ENCODE assay signal across 11 mouse cellular contexts in the genomic region with DNA sequence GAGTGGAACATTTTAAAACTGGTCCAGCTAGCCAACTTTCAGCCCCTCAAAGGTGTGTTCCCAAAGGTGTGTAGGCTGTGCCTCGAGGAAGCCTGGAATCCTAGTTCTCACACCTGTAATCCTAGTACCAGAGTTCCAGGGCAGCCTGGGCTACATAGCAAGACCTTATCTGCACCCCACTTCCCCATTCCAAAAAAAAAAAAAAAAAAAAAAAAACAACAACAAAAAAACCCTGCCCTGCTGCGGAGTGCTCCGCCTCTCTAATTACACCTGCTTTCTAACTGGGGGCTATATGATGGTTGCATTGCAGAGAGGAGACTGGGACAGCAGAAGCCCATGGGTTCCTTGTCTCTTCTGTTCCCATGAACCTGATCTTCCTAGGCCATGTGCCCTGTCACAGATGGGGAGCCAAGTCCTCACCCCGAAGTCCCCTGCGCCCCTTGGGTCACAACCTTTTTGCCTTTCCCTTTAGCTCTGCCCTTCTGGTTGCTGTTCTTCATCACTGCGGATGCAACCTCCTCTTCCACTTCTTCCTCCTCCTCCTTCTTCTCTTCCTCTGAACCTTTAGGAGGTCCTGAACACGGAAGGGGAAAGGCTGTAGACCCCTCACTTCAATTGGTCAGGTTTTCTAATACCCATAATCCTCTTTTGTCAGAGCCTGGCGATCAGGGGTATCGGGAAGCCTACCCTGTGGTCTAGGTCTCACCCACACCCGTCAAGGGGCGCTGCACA. TPM values are rescaled to one million over a fixed set of nuclear protein-coding genes. Genes with fewer than 3 reads are reported as not detected.
DNase-seq lines count a peak whose midpoint lies in the region; ATAC-seq and TF ChIP-seq lines count a peak whose summit lies in the region.
"Had no signal": no experiment of that assay in that cellular context is flagged by ENCODE, and none has a peak within 500 bp of the region (broad histone marks: within the 10 kb centered on the region; RNA-seq: fewer than 3 reads in every experiment).

No protein-coding gene starts in this region.

- no peak for DNase-seq in heart, embryonic 10.5 days (ENCODE audit: low spot score)
- DNase-seq in heart, adult 11 months, result no peak
- peak; percentile 90 for DNase-seq in midbrain, embryonic 11.5 days (ENCODE audit: low spot score, missing footprints)
- DNase-seq in ovary, postnatal 10 days (ENCODE audit: low spot score), result no peak
- DNase-seq in frontal cortex, postnatal 14 days (ENCODE audit: low spot score in 2 of 2), result no peak
- DNase-seq: cerebellum, adult 9-11 months had no signal

- no peak for ATAC-seq in hindbrain, embryonic 12.5 days (ENCODE audit: low FRiP score)
- ATAC-seq in midbrain, embryonic 11.5 days (ENCODE audit: low FRiP score), result no peak
- ATAC-seq in megakaryocyte progenitor cell, adult 5-6 weeks (replicated peaks; ENCODE audit: poor library complexity), result no peak

- TF ChIP-seq POLR2A in ES-Bruce4 (IDR thresholded peaks at IDR 0.05; ENCODE audit: insufficient read depth, low read length), result no peak

- TF ChIP-seq EP300 in ES-Bruce4 (IDR thresholded peaks at IDR 0.05; ENCODE audit: insufficient read depth, low read depth, low read length), result no peak

- H3K4me2 ChIP-seq in hindbrain, embryonic 12.5 days (replicated peaks), result peak overlapping the region; percentile 61
- H3K4me2 ChIP-seq in midbrain, embryonic 11.5 days, result peak overlapping the region; percentile 64

- H3K9ac ChIP-seq in ES-Bruce4 (ENCODE audit: low read depth, poor library complexity, severe bottlenecking), result peak overlapping the region; percentile 35
- H3K9ac ChIP-seq in hindbrain, embryonic 12.5 days, result peak overlapping the region; percentile 52; the same call in 1 of the 2 replicates
- H3K9ac ChIP-seq in midbrain, embryonic 11.5 days (ENCODE audit: low read length), result peak overlapping the region; percentile 54

- peaks cover 88% of the 10 kb centered on the region for H3K27me3 ChIP-seq in heart, embryonic 10.5 days (ENCODE audit: insufficient read depth, poor library complexity, severe bottlenecking)
- H3K27me3 ChIP-seq in ES-Bruce4 (ENCODE audit: control insufficient read depth, insufficient read depth, low read length, poor library complexity, severe bottlenecking), result 0 out of 2 replicates have a peak, but pooled peaks cover 6% of the 10 kb centered on the region
- peaks cover 86% of the 10 kb centered on the region for H3K27me3 ChIP-seq in hindbrain, embryonic 12.5 days
- H3K27me3 ChIP-seq in midbrain, embryonic 11.5 days (ENCODE audit: control insufficient read depth, insufficient read depth, low read length), result peaks cover 47% of the 10 kb centered on the region

- H3K4me3 ChIP-seq in heart, embryonic 10.5 days, result peak overlapping the region; percentile 61
- H3K4me3 ChIP-seq in ES-Bruce4 (ENCODE audit: low read depth, low read length), result peak overlapping the region; percentile 64
- peak overlapping the region; percentile 33 for H3K4me3 ChIP-seq in hindbrain, embryonic 12.5 days
- peak overlapping the region; percentile 30 for H3K4me3 ChIP-seq in midbrain, embryonic 11.5 days (ENCODE audit: low read depth, low read length)
- H3K4me3 ChIP-seq: myocyte had no signal

- no peaks in the 10 kb centered on the region for H3K9me3 ChIP-seq in heart, embryonic 10.5 days
- no peaks in the 10 kb centered on the region for H3K9me3 ChIP-seq in ES-Bruce4 (replicated peaks; ENCODE audit: control insufficient read depth, insufficient read depth, low read length, poor library complexity, severe bottlenecking)
- H3K9me3 ChIP-seq in hindbrain, embryonic 12.5 days (replicated peaks), result no peaks in the 10 kb centered on the region
- no peaks in the 10 kb centered on the region for H3K9me3 ChIP-seq in midbrain, embryonic 11.5 days (ENCODE audit: control insufficient read depth, low read length)

- H3K4me1 ChIP-seq in heart, embryonic 10.5 days, result peaks cover 51% of the 10 kb centered on the region
- peaks cover 2% of the 10 kb centered on the region for H3K4me1 ChIP-seq in ES-Bruce4 (ENCODE audit: control insufficient read depth, insufficient read depth, low read length)
- peaks cover 24% of the 10 kb centered on the region for H3K4me1 ChIP-seq in hindbrain, embryonic 12.5 days
- peaks cover 22% of the 10 kb centered on the region for H3K4me1 ChIP-seq in midbrain, embryonic 11.5 days (ENCODE audit: control insufficient read depth, insufficient read depth, low read length)

- 33% methylated on average over 11 of the region's 11 CpGs for WGBS in heart, embryonic 10.5 days
- WGBS in hindbrain, embryonic 12.5 days, result 38% methylated on average over 11 of the region's 11 CpGs
- 35% methylated on average over 11 of the region's 11 CpGs for WGBS in midbrain, embryonic 11.5 days

- no peak for TF ChIP-seq CTCF in ES-Bruce4 (IDR thresholded peaks at IDR 0.05; ENCODE audit: low read depth, low read length)

- H3K36me3 ChIP-seq in heart, embryonic 10.5 days, result no peaks in the 10 kb centered on the region
- H3K36me3 ChIP-seq in ES-Bruce4 (ENCODE audit: control insufficient read depth, insufficient read depth, low read length, poor library complexity, severe bottlenecking), result no peaks in the 10 kb centered on the region
- no peaks in the 10 kb centered on the region for H3K36me3 ChIP-seq in hindbrain, embryonic 12.5 days
- no peaks in the 10 kb centered on the region for H3K36me3 ChIP-seq in midbrain, embryonic 11.5 days (ENCODE audit: control insufficient read depth, insufficient read depth, low read length)

- peak overlapping the region; percentile 71 for H3K27ac ChIP-seq in heart, embryonic 10.5 days
- no peak overlapping the region for H3K27ac ChIP-seq in ES-Bruce4 (ENCODE audit: insufficient read depth, low read length)
- H3K27ac ChIP-seq in hindbrain, embryonic 12.5 days, result no peak overlapping the region
- no peak overlapping the region for H3K27ac ChIP-seq in midbrain, embryonic 11.5 days (ENCODE audit: low read depth, low read length)

RNA-seq across cellular contexts. Expression of gene Tulp1, which starts 2.9 kb away (rescaled TPM):
- polyA plus RNA-seq in heart, embryonic 10.5 days (2016; fragmentation: Nextera tagmentation; extraction: Ambion mirVana), result 5.0 and 5.7 TPM in 2 replicates
- 14.0 and 14.7 TPM in 2 replicates for polyA plus RNA-seq in ES-Bruce4 (2011; ENCODE audit: insufficient read depth, insufficient read length, low read depth, missing spikeins)
- 5.0 and 6.8 TPM in 2 replicates for polyA plus RNA-seq in hindbrain, embryonic 12.5 days (2016; fragmentation: Nextera tagmentation; extraction: Ambion mirVana)
- polyA plus RNA-seq in midbrain, embryonic 11.5 days (2014; fragmentation: Nextera tagmentation; extraction: Ambion mirVana), result 4.6 and 4.9 TPM in 2 replicates
- not detected in 2 replicates for total RNA-seq in megakaryocyte progenitor cell, adult 5-6 weeks (2015)
- not detected in 2 replicates for total RNA-seq in megakaryocyte progenitor cell, adult 5-6 weeks (2017)
- total RNA-seq: left cerebral cortex, adult 18-20 months had no signal
- polyA plus RNA-seq: myocyte had no signal

RNA-seq across cellular contexts. Expression of gene Tead3, which starts 11.5 kb away (rescaled TPM):
- 6.3 and 6.5 TPM in 2 replicates for polyA plus RNA-seq in heart, embryonic 10.5 days (2016; fragmentation: Nextera tagmentation; extraction: Ambion mirVana)
- 28.6 and 31.9 TPM in 2 replicates for polyA plus RNA-seq in ES-Bruce4 (2011; ENCODE audit: insufficient read depth, insufficient read length, low read depth, missing spikeins)
- polyA plus RNA-seq in hindbrain, embryonic 12.5 days (2016; fragmentation: Nextera tagmentation; extraction: Ambion mirVana), result 7.0 and 7.7 TPM in 2 replicates
- 3.5 and 3.7 TPM in 2 replicates for polyA plus RNA-seq in midbrain, embryonic 11.5 days (2014; fragmentation: Nextera tagmentation; extraction: Ambion mirVana)
- total RNA-seq in megakaryocyte progenitor cell, adult 5-6 weeks (2015), result 0.15 and 1.9 TPM in 2 replicates
- 0.04 TPM in 1 of 2 replicates, not detected in the other for total RNA-seq in megakaryocyte progenitor cell, adult 5-6 weeks (2017)

RNA-seq across cellular contexts. Expression of gene Rpl10a, which starts 33.8 kb away (rescaled TPM):
- 345 and 365 TPM in 2 replicates for polyA plus RNA-seq in heart, embryonic 10.5 days (2016; fragmentation: Nextera tagmentation; extraction: Ambion mirVana)
- 1,875 and 2,151 TPM in 2 replicates for polyA plus RNA-seq in ES-Bruce4 (2011; ENCODE audit: insufficient read depth, insufficient read length, low read depth, missing spikeins)
- 287 and 354 TPM in 2 replicates for polyA plus RNA-seq in hindbrain, embryonic 12.5 days (2016; fragmentation: Nextera tagmentation; extraction: Ambion mirVana)
- polyA plus RNA-seq in midbrain, embryonic 11.5 days (2014; fragmentation: Nextera tagmentation; extraction: Ambion mirVana), result 465 and 471 TPM in 2 replicates
- 3,042 and 3,166 TPM in 2 replicates for total RNA-seq in megakaryocyte progenitor cell, adult 5-6 weeks (2015)
- 795 and 921 TPM in 2 replicates for total RNA-seq in megakaryocyte progenitor cell, adult 5-6 weeks (2017)

RNA-seq across cellular contexts. Expression of gene Fance, which starts 48.8 kb away (rescaled TPM):
- 25.8 and 30.6 TPM in 2 replicates for polyA plus RNA-seq in heart, embryonic 10.5 days (2016; fragmentation: Nextera tagmentation; extraction: Ambion mirVana)
- polyA plus RNA-seq in ES-Bruce4 (2011; ENCODE audit: insufficient read depth, insufficient read length, low read depth, missing spikeins), result 56.8 and 64.7 TPM in 2 replicates
- 24.7 and 28.3 TPM in 2 replicates for polyA plus RNA-seq in hindbrain, embryonic 12.5 days (2016; fragmentation: Nextera tagmentation; extraction: Ambion mirVana)
- polyA plus RNA-seq in midbrain, embryonic 11.5 days (2014; fragmentation: Nextera tagmentation; extraction: Ambion mirVana), result 18.5 and 19.5 TPM in 2 replicates
- 28.7 and 34.8 TPM in 2 replicates for total RNA-seq in megakaryocyte progenitor cell, adult 5-6 weeks (2015)
- total RNA-seq in megakaryocyte progenitor cell, adult 5-6 weeks (2017), result 11.0 and 14.8 TPM in 2 replicates
